Mouse (Mus musculus) lung, postnatal 0 days (tissue): Measurements from ENCODE around the gene Ifnar2.

Source experiments
- CTCF ChIP-seq: IDR thresholded peaks from 2 replicates; pipeline ENCODE4 v1.5.1; 2016; ENCODE audit warnings: antibody characterized with exemption, mild to moderate bottlenecking
- EP300 ChIP-seq: IDR thresholded peaks from 2 replicates; pipeline ENCODE4 v1.6.1; 2016; ENCODE audit warnings: antibody characterized with exemption, mild to moderate bottlenecking, control low read depth

DNA sequence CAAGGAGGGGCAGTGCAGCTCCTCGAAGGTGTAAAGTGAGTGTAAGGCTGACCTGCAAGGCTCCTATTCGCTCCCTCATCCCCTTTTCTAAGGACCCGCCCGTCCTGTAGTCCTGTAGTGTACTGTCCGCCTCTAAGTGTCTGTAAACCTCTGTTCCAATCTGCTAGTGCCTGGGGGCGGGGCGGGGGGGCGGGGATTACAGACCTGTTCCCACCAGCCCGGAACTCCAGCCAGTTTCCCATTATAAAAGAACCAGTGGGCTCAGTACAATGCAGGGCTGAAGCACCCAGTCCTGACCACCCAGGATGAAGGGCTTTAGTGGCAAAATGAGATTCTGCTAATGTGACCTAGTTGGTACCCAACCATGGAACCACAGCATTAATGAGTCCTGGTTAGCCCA lies 6.4 kb downstream of the Ifnar2 start:
- TF ChIP-seq CTCF (no peak), EP300 (no peak)
